Mouse (Mus musculus) lung, adult 2 months (tissue): ENCODE data around the gene Ctnna3.

Experiments
- CTCF ChIP-seq: fragments of 200-500 bp; IDR thresholded peaks from 2 replicates; pipeline ENCODE4 v1.5.1; 2011; ENCODE audit warnings: mild to moderate bottlenecking, low read length, control low read depth; ENCODE audit not compliant: insufficient read depth
- POLR2A ChIP-seq: fragments of 200-500 bp; IDR thresholded peaks from 2 replicates; pipeline ENCODE4 v1.6.1; 2011; ENCODE audit warnings: low read depth, mild to moderate bottlenecking, control low read depth, low read length, borderline replicate concordance; ENCODE audit errors: extremely low read depth

DNA sequence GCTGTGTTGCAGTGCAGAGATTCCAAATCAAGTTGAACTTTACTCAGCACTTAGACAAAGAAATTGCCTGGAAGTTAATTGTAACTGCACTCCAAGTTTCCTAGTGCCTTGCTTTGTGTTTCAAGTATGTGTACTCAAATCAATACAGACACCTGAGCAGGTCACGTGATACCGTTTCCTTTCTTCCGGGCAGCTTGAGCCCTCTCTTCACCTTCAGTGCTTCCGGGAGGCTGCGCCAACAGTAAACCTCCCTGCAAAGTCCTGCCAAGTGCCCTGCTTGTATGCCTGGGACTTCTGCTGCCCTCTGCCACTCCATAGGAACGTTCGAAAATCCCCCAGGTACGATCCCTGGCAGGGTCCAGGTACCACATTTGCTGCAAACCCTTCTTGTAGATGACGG, 223.0 kb downstream of the Ctnna3 start:
- TF ChIP-seq CTCF, result no peak
- no peak for TF ChIP-seq POLR2A
